Mouse (Mus musculus): Measurements from ENCODE around the gene Cadps2. TPM values are rescaled to one million over a fixed set of nuclear protein-coding genes. Genes with fewer than 3 reads are reported as not detected.

Gene Cadps2
- polyA plus RNA-seq, 1 experiment: 5.0 TPM

DNA sequence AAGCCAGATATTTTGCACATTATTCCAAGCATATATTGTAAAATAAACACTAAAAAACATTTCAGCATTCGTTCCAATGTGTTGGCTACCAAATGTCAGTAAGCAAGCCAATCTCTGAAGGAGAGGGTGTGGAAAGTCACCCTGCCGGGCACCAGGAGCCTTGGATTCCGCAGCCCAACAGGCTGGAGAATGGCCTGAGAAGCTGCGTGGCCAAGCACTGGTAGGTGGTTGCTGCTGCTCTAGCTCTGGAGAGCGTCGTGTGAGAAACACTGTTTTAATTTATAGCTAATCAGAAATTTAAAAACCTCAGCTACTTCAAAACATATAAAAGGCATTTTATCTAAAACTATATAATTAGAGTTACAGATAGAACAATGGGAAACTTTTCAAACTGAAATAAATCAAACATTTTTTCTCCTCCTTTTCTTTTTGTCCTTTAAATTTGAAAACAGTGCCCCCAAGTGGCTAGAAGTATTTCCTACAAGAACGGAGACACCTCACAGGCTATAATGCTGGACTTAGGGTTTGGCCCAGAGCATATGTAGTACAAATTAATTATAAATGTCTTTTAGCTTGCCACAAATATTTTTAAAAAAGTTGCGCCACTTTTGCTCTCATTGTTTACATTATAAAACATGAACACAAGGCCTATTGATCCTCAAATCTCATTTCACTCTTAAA is 376.5 kb downstream of the Cadps2 start:
- H3K36me3 ChIP-seq (ENCODE audit: control insufficient read depth, insufficient read depth, low read length): no peaks in the 10 kb centered on the region
- peak; percentile 42 for DNase-seq
- no peak overlapping the region for H3K27ac ChIP-seq (ENCODE audit: insufficient read depth, low read depth, low read length)
- no peak overlapping the region for H3K4me3 ChIP-seq (ENCODE audit: insufficient read depth, low read depth, low read length)
- no peaks in the 10 kb centered on the region for H3K4me1 ChIP-seq (ENCODE audit: control insufficient read depth, insufficient read depth, low read length)
- no peaks in the 10 kb centered on the region for H3K27me3 ChIP-seq (replicated peaks; ENCODE audit: control insufficient read depth, insufficient read depth, low read length)
- 29% methylated on average over 8 of the region's 8 CpGs for WGBS
- TF ChIP-seq POLR2A (IDR thresholded peaks at IDR 0.05; ENCODE audit: low read depth, low read length) (no peak), CTCF (conservative IDR thresholded peaks at IDR 0.05; ENCODE audit: insufficient read depth, insufficient read length, low read depth, low read length) (no peak)

DNA sequence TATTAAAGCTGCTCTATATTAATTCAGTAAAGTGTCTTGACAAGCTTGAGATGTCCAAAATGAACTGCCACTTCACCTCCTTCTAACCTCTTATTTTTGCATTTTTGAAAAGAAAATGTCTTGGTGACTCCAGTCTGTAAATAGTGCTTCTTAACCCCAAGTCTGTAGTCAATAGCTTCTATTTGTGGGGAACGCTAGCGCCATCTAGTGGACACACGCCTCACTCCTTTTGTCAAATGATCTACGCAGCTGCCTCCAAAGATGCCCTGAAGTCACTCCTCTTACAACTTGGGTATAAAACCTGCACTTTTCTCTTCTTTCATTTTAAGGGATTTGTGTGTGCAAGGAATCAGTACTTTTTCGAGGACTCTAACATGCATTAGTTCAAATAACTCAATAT is 381.5 kb downstream of the Cadps2 start:
- Histone ChIP-seq H3K4me1 (ENCODE audit: control insufficient read depth, insufficient read depth, low read length) (no peaks in the 10 kb centered on the region), H3K36me3 (ENCODE audit: control insufficient read depth, insufficient read depth, low read length) (no peaks in the 10 kb centered on the region), H3K27ac (ENCODE audit: insufficient read depth, low read depth, low read length) (no peak overlapping the region), H3K27me3 (replicated peaks; ENCODE audit: control insufficient read depth, insufficient read depth, low read length) (no peaks in the 10 kb centered on the region), H3K4me3 (ENCODE audit: insufficient read depth, low read depth, low read length) (no peak overlapping the region)
- WGBS: 4% methylated on average over 5 of the region's 5 CpGs
- TF ChIP-seq CTCF (conservative IDR thresholded peaks at IDR 0.05; ENCODE audit: insufficient read depth, insufficient read length, low read depth, low read length) (peak; percentile 78), POLR2A (IDR thresholded peaks at IDR 0.05; ENCODE audit: low read depth, low read length) (no peak)
- DNase-seq: peak; percentile 49

DNA sequence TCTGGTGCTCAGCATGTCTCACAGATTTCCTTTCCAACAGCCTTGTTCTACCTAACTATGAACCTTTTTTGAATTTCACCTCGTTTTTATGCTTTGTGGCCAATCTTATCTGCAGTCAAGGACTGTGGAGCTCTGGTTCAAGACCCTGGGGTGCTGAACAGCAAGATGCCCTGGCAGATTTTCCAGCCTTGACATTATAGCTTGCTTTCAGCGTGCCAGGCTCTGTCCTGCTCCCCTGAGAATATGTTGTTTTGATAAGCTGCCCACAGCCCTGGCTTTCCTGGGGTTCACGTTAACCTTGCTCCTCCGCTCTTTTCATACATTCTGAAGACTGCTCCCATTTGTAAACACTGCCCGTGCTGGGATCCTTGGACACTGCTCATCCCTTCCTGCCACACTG is 385.3 kb downstream of the Cadps2 start:
- H3K27ac ChIP-seq (ENCODE audit: insufficient read depth, low read depth, low read length): no peak overlapping the region
- no peaks in the 10 kb centered on the region for H3K27me3 ChIP-seq (replicated peaks; ENCODE audit: control insufficient read depth, insufficient read depth, low read length)
- no peak for TF ChIP-seq POLR2A (IDR thresholded peaks at IDR 0.05; ENCODE audit: low read depth, low read length)
- TF ChIP-seq CTCF (conservative IDR thresholded peaks at IDR 0.05; ENCODE audit: insufficient read depth, insufficient read length, low read depth, low read length): no peak
- DNase-seq: no peak
- H3K4me3 ChIP-seq (ENCODE audit: insufficient read depth, low read depth, low read length): no peak overlapping the region
- WGBS: 58% methylated on average over 5 of the region's 5 CpGs
- H3K4me1 ChIP-seq (ENCODE audit: control insufficient read depth, insufficient read depth, low read length): no peaks in the 10 kb centered on the region
- H3K36me3 ChIP-seq (ENCODE audit: control insufficient read depth, insufficient read depth, low read length): no peaks in the 10 kb centered on the region

DNA sequence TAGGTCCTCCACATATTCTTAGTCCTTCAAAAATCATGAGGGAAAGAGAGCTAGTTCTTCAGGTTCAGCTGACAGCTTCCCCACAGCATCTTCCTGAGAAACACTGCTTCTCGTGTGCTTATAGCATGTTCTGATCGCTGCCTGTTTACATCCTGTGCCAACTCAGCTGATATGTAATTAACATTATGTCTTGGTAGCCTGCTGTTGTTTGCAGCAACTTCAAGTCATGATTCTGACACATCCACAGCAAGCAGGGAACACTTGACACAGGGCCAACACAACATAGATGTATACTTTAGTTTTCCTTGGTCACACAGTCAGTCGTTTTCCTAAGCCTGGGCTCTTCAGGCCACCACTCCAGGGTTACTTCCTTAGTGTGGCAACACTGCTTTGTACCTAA is 399.3 kb downstream of the Cadps2 start:
- TF ChIP-seq CTCF (conservative IDR thresholded peaks at IDR 0.05; ENCODE audit: insufficient read depth, insufficient read length, low read depth, low read length) (no peak), POLR2A (IDR thresholded peaks at IDR 0.05; ENCODE audit: low read depth, low read length) (no peak)
- no peaks in the 10 kb centered on the region for H3K36me3 ChIP-seq (ENCODE audit: control insufficient read depth, insufficient read depth, low read length)
- no peaks in the 10 kb centered on the region for H3K27me3 ChIP-seq (replicated peaks; ENCODE audit: control insufficient read depth, insufficient read depth, low read length)
- H3K27ac ChIP-seq (ENCODE audit: insufficient read depth, low read depth, low read length): no peak overlapping the region
- no peak overlapping the region for H3K4me3 ChIP-seq (ENCODE audit: insufficient read depth, low read depth, low read length)
- 72% methylated on average over 3 of the region's 3 CpGs for WGBS
- H3K4me1 ChIP-seq (ENCODE audit: control insufficient read depth, insufficient read depth, low read length): no peaks in the 10 kb centered on the region
- no peak for DNase-seq

DNA sequence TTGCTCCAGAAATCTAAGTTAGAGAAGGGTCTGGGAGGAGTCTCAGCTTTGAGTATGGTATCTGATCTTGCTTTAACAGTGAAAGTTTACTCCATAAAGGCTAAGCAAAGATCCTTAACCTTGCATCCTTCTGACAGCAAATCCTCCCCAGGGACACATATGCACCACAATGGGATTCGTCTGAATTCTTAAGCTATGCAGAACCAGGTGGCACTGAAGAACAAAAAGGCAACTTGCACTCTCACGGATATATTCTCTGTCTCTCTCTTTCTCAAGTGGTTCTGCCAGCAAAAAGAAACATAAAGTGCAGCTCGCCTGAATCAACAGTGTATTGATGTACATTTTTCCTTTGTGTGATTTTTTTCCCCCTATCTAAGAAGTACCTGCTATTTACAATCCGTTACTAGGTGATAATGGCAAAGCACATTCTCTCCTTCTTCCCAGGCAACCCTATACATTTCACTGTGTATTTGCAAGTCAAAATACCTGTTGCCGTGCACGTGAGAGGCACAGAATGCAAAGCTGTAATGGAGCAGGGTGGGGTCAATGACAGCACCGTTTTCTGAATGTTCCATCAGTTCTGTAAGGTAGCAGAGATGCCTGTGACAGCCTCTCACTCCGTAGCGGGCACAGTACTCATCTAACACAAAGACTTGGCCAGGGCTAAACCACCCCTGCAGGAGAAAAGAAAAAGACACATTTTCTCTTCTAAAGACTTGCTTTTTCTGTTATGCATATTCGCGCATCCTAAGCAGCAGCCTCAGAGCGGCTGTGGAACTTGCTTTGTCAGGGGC is 428.8 kb downstream of the Cadps2 start:
- H3K27me3 ChIP-seq (replicated peaks; ENCODE audit: control insufficient read depth, insufficient read depth, low read length): no peaks in the 10 kb centered on the region
- H3K4me1 ChIP-seq (ENCODE audit: control insufficient read depth, insufficient read depth, low read length): no peaks in the 10 kb centered on the region
- H3K36me3 ChIP-seq (ENCODE audit: control insufficient read depth, insufficient read depth, low read length): no peaks in the 10 kb centered on the region; the same call in 1 of the 2 replicates
- TF ChIP-seq POLR2A (IDR thresholded peaks at IDR 0.05; ENCODE audit: low read depth, low read length) (no peak), CTCF (conservative IDR thresholded peaks at IDR 0.05; ENCODE audit: insufficient read depth, insufficient read length, low read depth, low read length) (no peak)
- no peak overlapping the region for H3K27ac ChIP-seq (ENCODE audit: insufficient read depth, low read depth, low read length)
- 22% methylated on average over 12 of the region's 12 CpGs for WGBS
- H3K4me3 ChIP-seq (ENCODE audit: insufficient read depth, low read depth, low read length): no peak overlapping the region
- DNase-seq: no peak

DNA sequence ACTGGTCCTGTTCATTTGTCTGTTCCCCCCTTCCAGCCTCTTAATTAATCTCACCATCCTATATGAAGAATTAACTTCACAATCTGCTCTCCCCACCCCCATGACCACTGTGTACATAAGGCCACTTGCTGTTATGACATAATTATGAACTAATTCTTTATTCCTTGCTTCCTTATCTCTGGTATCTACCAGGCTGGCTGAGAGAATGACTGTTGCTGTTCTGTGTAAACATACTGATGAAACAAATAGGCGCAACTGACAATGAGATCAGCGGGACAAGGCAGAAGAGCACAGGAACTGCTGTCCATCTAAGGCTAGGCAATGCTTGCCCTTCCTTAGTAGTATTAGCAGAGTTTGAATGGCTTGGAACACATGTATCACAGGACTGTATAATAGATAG is 445.1 kb downstream of the Cadps2 start:
- WGBS: 96% methylated on average over 2 of the region's 2 CpGs
- TF ChIP-seq CTCF (conservative IDR thresholded peaks at IDR 0.05; ENCODE audit: insufficient read depth, insufficient read length, low read depth, low read length): no peak
- no peak for TF ChIP-seq POLR2A (IDR thresholded peaks at IDR 0.05; ENCODE audit: low read depth, low read length)
- H3K4me1 ChIP-seq (ENCODE audit: control insufficient read depth, insufficient read depth, low read length): no peaks in the 10 kb centered on the region

DNA sequence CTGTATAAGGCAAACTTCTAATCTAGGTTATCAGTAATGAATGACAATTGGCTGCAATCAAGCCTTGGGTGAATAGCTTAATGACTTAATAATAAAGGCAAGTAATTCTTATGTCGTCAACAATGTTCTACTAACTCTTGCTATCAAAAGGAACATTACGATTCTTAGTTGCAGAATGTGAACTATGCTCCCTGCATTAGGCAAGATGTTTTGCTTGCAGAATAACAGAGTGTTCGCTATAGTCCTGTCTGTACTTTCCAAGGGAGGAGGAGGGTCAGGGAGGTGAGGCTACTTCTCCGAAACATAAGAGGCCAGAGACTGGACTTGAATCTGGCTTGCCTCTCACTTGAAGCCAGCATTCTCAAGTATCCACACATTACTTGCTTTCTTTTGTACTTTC is 446.5 kb downstream of the Cadps2 start:
- 76% methylated on average over 4 of the region's 4 CpGs for WGBS
- no peak for TF ChIP-seq POLR2A (IDR thresholded peaks at IDR 0.05; ENCODE audit: low read depth, low read length)
- TF ChIP-seq CTCF (conservative IDR thresholded peaks at IDR 0.05; ENCODE audit: insufficient read depth, insufficient read length, low read depth, low read length): no peak
- Histone ChIP-seq H3K27me3 (replicated peaks; ENCODE audit: control insufficient read depth, insufficient read depth, low read length) (no peaks in the 10 kb centered on the region), H3K4me1 (ENCODE audit: control insufficient read depth, insufficient read depth, low read length) (no peaks in the 10 kb centered on the region), H3K4me3 (ENCODE audit: insufficient read depth, low read depth, low read length) (no peak overlapping the region), H3K27ac (ENCODE audit: insufficient read depth, low read depth, low read length) (no peak overlapping the region), H3K36me3 (ENCODE audit: control insufficient read depth, insufficient read depth, low read length) (no peaks in the 10 kb centered on the region)
- DNase-seq: no peak

More for the DNA sequence above, 445.1 kb downstream of the Cadps2 start:
- Histone ChIP-seq H3K27ac (ENCODE audit: insufficient read depth, low read depth, low read length) (no peak overlapping the region), H3K4me3 (ENCODE audit: insufficient read depth, low read depth, low read length) (no peak overlapping the region), H3K36me3 (ENCODE audit: control insufficient read depth, insufficient read depth, low read length) (no peaks in the 10 kb centered on the region), H3K27me3 (replicated peaks; ENCODE audit: control insufficient read depth, insufficient read depth, low read length) (no peaks in the 10 kb centered on the region)
- DNase-seq: no peak

All from kidney, adult 2 months (tissue).